Mouse (Mus musculus): ENCODE data around the gene Zfp316.

Gene Zfp316

GRCm38 (mm10) chr5:143284762-143285161 is 14.9 kb upstream of the Zfp316 start:
- in situ Hi-C loops (cut with MboI; ENCODE audit: low sequenced_read_pairs) = no loop called here

GRCm38 (mm10) chr5:143279247-143279646 is 9.4 kb upstream of the Zfp316 start:
- in situ Hi-C loops (cut with MboI; ENCODE audit: low sequenced_read_pairs) = no loop called here

- in situ Hi-C loops (cut with MboI; ENCODE audit: low sequenced_read_pairs) = no loop called here
Observed at GRCm38 (mm10) chr5:143275761-143276160, 5.9 kb upstream of the Zfp316 start.

GRCm38 (mm10) chr5:143272540-143273330 is 2.9 kb upstream of the Zfp316 start:
- in situ Hi-C loops (cut with MboI; ENCODE audit: low sequenced_read_pairs) = no loop called here

- in situ Hi-C loops (cut with MboI; ENCODE audit: low sequenced_read_pairs) = no loop called here
Observed at GRCm38 (mm10) chr5:143272108-143272507, 2.3 kb upstream of the Zfp316 start.

- in situ Hi-C loops (cut with MboI; ENCODE audit: low sequenced_read_pairs) = no loop called here
Observed at GRCm38 (mm10) chr5:143271642-143272041, 1.8 kb upstream of the Zfp316 start.

- in situ Hi-C loops (cut with MboI; ENCODE audit: low sequenced_read_pairs) = no loop called here
Observed at GRCm38 (mm10) chr5:143270151-143270519, 313 bp upstream of the Zfp316 start.

- in situ Hi-C loops (cut with MboI; ENCODE audit: low sequenced_read_pairs) = no loop called here
Observed at GRCm38 (mm10) chr5:143268985-143269362, 848 bp downstream of the Zfp316 start.

GRCm38 (mm10) chr5:143266794-143267193 is 3.0 kb downstream of the Zfp316 start:
- in situ Hi-C loops (cut with MboI; ENCODE audit: low sequenced_read_pairs) = no loop called here

GRCm38 (mm10) chr5:143265409-143265808 is 4.4 kb downstream of the Zfp316 start:
- in situ Hi-C loops (cut with MboI; ENCODE audit: low sequenced_read_pairs) = no loop called here

GRCm38 (mm10) chr5:143264689-143265088 is 5.1 kb downstream of the Zfp316 start:
- in situ Hi-C loops (cut with MboI; ENCODE audit: low sequenced_read_pairs) = no loop called here

- in situ Hi-C loops (cut with MboI; ENCODE audit: low sequenced_read_pairs) = no loop called here
Observed at GRCm38 (mm10) chr5:143261636-143262035, 8.2 kb downstream of the Zfp316 start.

- in situ Hi-C loops (cut with MboI; ENCODE audit: low sequenced_read_pairs) = no loop called here
Observed at GRCm38 (mm10) chr5:143255802-143256201, 14.0 kb downstream of the Zfp316 start.

- in situ Hi-C loops (cut with MboI; ENCODE audit: low sequenced_read_pairs) = no loop called here
Observed at GRCm38 (mm10) chr5:143255131-143255519, 14.7 kb downstream of the Zfp316 start.

GRCm38 (mm10) chr5:143254487-143255130 is 15.2 kb downstream of the Zfp316 start:
- in situ Hi-C loops (cut with MboI; ENCODE audit: low sequenced_read_pairs) = no loop called here

GRCm38 (mm10) chr5:143253881-143254486 is 15.8 kb downstream of the Zfp316 start:
- in situ Hi-C loops (cut with MboI; ENCODE audit: low sequenced_read_pairs) = no loop called here

GRCm38 (mm10) chr5:143253186-143253880 is 16.5 kb downstream of the Zfp316 start:
- in situ Hi-C loops (cut with MboI; ENCODE audit: low sequenced_read_pairs) = no loop called here

GRCm38 (mm10) chr5:143252791-143253185 is 17.0 kb downstream of the Zfp316 start:
- in situ Hi-C loops (cut with MboI; ENCODE audit: low sequenced_read_pairs) = no loop called here

GRCm38 (mm10) chr5:143252039-143252438 is 17.8 kb downstream of the Zfp316 start:
- in situ Hi-C loops (cut with MboI; ENCODE audit: low sequenced_read_pairs) = no loop called here

- in situ Hi-C loops (cut with MboI; ENCODE audit: low sequenced_read_pairs) = no loop called here
Observed at GRCm38 (mm10) chr5:143244926-143245325, 24.9 kb downstream of the Zfp316 start.

GRCm38 (mm10) chr5:143236036-143236435 is 33.8 kb downstream of the Zfp316 start:
- in situ Hi-C loops (cut with MboI; ENCODE audit: low sequenced_read_pairs) = no loop called here
